Mouse (Mus musculus): ENCODE results near the gene Gm525. TPM values are rescaled to one million over a fixed set of nuclear protein-coding genes. Genes with fewer than 3 reads are reported as not detected.
"Not testable (repeated sequence)": the region's sequence is repeated elsewhere in the genome, so short reads cannot be mapped to it uniquely, and the experiment has no call there.

Gm525 gene
- total RNA-seq, 2 experiments from 2014 or later: not detected

DNA sequence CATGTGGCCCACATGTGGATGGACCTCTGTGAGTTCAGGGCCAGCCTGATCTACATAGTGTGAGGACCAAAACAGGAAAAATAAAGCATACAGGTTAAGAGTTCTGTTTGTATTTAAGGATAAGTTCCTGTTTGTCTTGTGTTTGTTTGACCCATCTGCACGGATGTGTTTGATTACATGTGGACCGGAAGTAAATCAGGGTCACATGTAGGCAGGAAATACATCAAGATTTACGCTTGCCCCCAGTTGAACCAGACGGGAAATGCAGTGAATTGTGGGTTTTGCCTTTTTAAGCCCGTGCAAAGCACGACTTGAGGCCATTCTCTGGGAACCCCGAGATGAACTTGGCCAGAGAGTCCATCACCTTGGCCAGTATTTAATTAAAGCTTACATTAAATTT, 12.3 kb upstream of the Gm525 start:
- DNase-seq (ENCODE audit: low spot score in 2 of 2): no peak

- DNase-seq (ENCODE audit: low spot score in 2 of 2): no peak
Measured at GRCm38 (mm10) chr11:89064312-89064711, 9.3 kb upstream of the Gm525 start.

GRCm38 (mm10) chr11:89065297-89065696, 8.3 kb upstream of the Gm525 start:
- DNase-seq (ENCODE audit: low spot score in 2 of 2): no peak

DNA sequence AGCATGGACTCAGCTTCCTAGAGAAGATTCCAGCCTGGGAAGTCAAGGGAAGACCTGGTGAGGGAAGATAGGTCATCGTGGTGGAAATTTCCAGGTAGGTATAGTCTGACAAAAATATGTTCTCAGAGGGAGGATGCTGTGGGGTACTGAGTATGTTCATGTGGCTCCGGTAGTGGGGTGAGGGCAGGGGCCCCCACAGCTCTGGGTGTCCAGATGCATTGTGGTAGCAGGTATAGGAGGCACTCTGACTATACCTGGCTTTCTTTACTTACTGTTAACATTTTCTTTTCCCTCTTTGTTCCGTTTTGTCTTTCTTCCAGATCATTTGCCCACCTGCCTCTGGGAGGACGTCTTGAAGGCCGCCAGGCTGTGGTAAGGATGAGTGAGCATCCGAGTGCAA, 7.5 kb upstream of the Gm525 start:
- no peak for DNase-seq (ENCODE audit: low spot score in 2 of 2)

DNA sequence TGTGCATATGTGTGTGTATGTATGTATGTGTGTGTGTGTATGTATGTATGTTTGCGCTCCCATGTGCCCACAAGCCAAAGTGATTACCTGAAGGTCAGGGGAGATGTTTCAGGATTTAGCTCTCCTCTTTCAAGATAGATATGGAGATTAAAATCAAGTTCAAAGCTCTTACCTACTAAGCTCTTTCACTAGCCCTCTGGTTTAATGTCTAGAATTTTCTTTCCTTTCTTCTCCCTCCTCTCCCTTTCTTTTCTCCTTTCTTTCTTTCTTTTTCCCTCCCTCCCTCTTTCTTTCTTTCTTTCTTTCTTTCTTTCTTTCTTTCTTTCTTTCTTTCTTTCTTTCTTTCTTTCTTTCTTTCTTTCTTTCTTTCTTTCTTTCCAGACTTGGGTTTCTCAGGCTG, 6.9 kb upstream of the Gm525 start, which contains the start of gene Dgke:
Gene Dgke (minus strand): TSS at position 101 of the 400 bp plus-strand sequence.
- DNase-seq (ENCODE audit: low spot score in 2 of 2): no peak

DNA sequence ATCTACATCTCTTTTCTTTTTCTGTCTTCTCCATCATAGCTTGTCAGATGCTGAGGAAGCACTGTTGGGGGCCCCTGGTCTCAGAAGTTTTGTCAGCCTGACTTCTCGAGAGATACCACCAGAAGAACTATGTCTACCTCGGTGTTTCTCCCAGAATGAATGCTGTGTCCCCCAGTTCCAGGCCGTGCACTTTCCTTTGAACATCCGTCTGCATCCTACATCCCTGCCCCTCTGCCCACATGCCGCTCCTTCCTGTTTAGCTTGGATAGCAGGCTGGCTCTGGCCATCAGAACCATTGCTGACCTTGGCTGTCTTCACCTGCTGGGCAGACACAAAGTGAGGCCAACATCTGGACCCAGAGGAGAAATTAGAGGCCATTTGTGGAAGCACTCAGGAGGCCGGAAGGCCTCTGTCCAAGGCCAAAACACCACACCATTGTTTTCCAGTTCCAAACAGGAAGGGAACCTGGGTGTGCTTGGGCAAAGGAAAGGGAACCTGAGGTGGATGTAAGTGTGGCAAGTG, 6.3 kb upstream of the Gm525 start:
- DNase-seq (ENCODE audit: low spot score in 2 of 2): no peak

- no peak for DNase-seq (ENCODE audit: low spot score in 2 of 2)
Measured at GRCm38 (mm10) chr11:89067871-89068490, 5.7 kb upstream of the Gm525 start.

DNA sequence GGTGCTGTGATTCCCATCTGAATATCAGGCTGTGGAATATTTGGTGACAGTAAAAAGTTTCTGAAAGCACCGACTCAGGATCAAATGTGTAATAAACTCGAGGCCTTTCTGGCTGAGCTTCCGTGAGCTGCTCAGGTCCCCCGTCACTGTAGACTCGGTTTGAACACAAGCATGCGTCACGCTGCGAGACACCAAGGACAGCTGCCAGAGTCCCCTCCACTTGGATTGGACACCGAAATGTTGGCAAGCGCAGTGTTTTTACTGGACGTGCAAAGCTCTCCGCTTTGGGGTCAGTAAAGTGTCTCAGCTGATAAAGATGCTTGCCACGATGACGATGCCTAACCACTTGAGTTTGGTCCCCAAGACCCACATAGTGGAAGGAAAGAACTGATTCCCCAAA, 5.0 kb upstream of the Gm525 start:
- no peak for DNase-seq (ENCODE audit: low spot score in 2 of 2)

DNA sequence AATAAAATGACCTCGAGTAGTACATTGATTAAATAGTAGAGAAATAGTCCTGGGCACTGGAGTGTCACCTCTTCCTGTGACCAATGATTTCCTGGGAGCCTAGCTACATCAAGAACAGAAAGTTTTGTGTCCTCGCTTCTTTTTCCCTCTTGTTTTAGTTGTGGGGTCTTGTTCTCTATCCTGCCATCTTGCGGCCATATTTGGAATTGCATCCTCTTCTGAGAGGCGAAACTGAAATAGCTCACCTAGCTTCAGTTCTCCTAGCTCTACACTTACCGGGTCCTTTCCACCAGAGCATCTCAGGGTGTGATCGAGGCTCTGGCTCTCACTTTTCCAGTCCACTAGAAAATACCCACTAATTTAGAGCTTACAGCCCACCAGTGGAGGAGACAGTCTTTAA, 4.3 kb upstream of the Gm525 start:
- peak; percentile 44 to 57 for DNase-seq (ENCODE audit: low spot score in 2 of 2)

GRCm38 (mm10) chr11:89071522-89071921, 2.1 kb upstream of the Gm525 start:
- DNase-seq (ENCODE audit: low spot score in 2 of 2): no peak

GRCm38 (mm10) chr11:89074783-89075413, 1.3 kb downstream of the Gm525 start:
- DNase-seq (ENCODE audit: low spot score in 2 of 2): no peak

GRCm38 (mm10) chr11:89076370-89076821, 2.8 kb downstream of the Gm525 start:
- DNase-seq (ENCODE audit: low spot score in 2 of 2): no peak

GRCm38 (mm10) chr11:89077601-89078000, 4.0 kb downstream of the Gm525 start:
- no peak for DNase-seq (ENCODE audit: low spot score in 2 of 2)

DNA sequence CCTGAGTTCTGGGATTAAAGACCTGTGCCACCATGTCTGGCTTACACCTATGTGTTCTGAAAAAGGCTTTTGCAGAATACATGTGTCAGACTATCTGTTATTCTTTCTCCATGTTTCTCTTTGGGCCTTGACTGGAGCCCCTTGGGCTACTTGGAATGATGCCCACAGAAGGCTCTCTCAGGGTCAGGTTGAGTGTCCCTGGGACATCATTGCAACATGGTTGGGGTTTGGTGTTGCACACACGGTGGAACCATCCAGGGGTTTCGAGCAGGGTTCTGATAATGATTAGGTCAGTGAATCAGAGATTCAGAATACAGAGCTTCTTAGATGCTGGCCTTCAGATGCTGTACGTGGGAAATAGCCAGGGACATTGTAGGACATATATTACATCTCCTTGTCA, 4.7 kb downstream of the Gm525 start:
- DNase-seq (ENCODE audit: low spot score in 2 of 2): no peak

DNA sequence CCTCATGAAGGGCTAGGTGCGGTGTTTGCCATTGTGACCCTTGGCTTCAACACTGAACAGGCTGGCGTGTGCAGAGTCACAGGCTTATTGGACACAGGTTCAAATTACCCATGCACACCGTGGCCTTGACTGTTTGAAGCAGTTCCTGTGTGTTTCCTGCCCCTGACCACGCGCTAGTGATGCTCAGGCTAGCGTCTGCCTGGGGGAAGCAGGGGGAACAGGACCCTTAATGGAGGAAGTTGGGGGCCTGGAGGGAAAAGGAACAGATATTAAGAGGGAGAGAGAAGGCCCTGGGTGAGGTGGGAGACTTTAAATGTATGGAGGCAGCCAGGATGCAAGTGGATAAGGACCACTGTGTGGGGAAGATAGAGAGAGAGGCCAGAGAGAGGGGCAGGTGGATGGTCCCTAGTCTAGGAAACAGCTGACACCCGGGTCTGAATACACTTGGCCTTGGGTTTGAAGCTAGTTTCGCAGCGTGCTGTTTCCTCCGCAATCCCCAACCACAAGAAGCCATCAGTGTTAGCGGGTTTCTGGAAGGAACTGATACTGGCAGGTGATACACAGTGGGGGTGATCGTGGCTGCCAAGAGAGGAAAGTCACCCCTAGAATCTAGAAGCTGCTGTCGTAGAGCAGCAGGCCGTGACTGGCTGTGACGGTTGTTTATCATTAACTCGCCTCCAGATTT, 5.5 kb downstream of the Gm525 start:
- DNase-seq (ENCODE audit: low spot score in 2 of 2): no peak

GRCm38 (mm10) chr11:89081906-89082305, 8.3 kb downstream of the Gm525 start:
- not testable (repeated sequence) for DNase-seq (ENCODE audit: low spot score in 2 of 2)

DNA sequence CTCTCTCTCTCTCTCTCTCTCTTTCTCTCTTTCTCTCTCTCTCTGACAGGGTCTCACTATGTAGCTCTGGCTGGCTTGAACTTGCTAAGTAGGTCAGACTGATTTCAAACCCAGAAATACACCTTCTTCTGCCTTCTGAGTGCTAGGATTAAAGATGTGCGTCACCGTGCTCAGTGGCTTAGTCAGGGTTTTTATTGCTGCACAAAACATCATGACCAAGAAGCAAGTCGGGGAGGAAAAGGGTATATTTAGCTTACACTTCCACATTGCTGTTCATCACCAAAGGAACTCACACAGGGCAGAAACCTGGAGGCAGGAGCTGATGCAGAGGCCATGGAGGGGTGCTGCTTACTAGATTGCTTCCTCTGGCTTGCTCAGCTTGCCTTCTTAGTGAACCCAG, 9.1 kb downstream of the Gm525 start:
- not testable (repeated sequence) for DNase-seq (ENCODE audit: low spot score in 2 of 2)

GRCm38 (mm10) chr11:89084601-89085000, 11.0 kb downstream of the Gm525 start:
- DNase-seq (ENCODE audit: low spot score in 2 of 2): peak in 1 of 2 experiments; percentile 54

GRCm38 (mm10) chr11:89086208-89086809, 12.7 kb downstream of the Gm525 start:
- DNase-seq (ENCODE audit: low spot score in 2 of 2): no peak

DNA sequence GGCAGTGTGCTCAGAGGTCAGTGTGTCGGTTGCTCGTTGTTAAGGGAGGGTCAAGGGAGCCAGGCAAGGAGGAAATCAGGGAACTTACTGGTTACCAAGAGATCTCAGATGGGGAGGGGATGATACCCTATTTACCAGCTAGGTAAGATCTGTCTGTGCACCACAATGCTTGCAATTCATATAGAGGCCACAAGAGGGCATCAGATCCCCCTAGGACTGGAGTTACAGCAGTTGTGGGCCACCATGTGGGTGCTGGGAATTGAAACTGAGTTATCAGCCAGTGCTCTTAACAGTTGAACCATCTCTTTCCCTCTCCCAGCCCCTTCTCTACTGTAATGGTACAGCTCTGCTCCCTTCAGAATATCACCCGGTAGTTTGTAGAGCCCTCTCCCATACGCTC, 15.1 kb downstream of the Gm525 start:
- no peak for DNase-seq (ENCODE audit: low spot score in 2 of 2)

- not testable (repeated sequence) for DNase-seq (ENCODE audit: low spot score in 2 of 2)
Measured at GRCm38 (mm10) chr11:89090359-89090758, 16.7 kb downstream of the Gm525 start.

DNA sequence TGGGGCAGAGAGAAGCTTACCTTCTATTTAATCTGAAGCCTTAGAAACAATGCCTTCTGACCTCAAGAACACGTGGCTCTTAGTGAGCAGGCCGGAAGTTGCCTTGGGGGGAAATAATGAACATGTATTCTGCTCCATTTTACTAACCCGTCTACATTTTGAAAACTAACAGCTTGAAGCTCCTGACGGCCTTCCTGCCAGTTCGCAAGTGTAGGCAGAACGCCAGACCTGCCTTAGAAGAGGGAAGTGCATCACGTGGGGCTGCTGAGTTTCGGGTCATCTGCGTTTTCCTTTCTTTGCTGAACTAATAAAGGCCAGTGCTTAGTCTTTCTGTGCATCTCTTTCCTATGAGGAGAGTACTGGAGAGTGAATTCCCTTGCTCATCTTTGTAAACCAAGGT, 19.1 kb downstream of the Gm525 start:
- peak in 1 of 2 experiments; percentile 18 for DNase-seq (ENCODE audit: low spot score in 2 of 2)
